Mouse (Mus musculus): Measurements from ENCODE around the gene Ubtd1.

GRCm38 (mm10) chr19:42056719-42057409 is 75.3 kb downstream of the Ubtd1 start:
- TF ChIP-seq FLI1 (IDR thresholded peaks at IDR 0.05; ENCODE audit: low read length): no peak
- TF ChIP-seq GATA1 (IDR thresholded peaks at IDR 0.05; ENCODE audit: borderline replicate concordance, low read length): no peak
